Mouse (Mus musculus) granulocyte monocyte progenitor cell, adult 5-6 weeks (primary cell): ENCODE measurements around the gene Trappc4. TPM values are rescaled to one million over a fixed set of nuclear protein-coding genes. Genes with fewer than 3 reads are reported as not detected.
A peak's percentile ranks its signal among the peaks of the same experiment; 100 is the strongest.
"Not testable (repeated sequence)": the region's sequence is repeated elsewhere in the genome, so short reads cannot be mapped to it uniquely, and the experiment has no call there.

ENCODE experiments used
- ATAC-seq: replicated peaks from 2 replicates; pipeline ENCODE4 v1.8.0; 2016; ENCODE audit warnings: mild to moderate bottlenecking, moderate TSS enrichment, inconsistent platforms; ENCODE audit not compliant: poor library complexity, severe bottlenecking
- total RNA-seq, 2 experiments: library from RNA; stranded (forward) in 1 of 2; stranded (reverse) in 1 of 2; fragments of 200-712, 200-1000 nt in 1 of 2; fragments of >200 nt in 1 of 2; fragmentation: Nextera tagmentation in 1 of 2; gene quantifications; 2 replicates each; pipeline ENCODE4 v1.2.3; 2014 to 2017

The Trappc4 gene
- total RNA-seq (2014; fragmentation: Nextera tagmentation) = 52.2 and 78.5 TPM in 2 replicates
- total RNA-seq (2017) = 37.7 and 39.6 TPM in 2 replicates

DNA sequence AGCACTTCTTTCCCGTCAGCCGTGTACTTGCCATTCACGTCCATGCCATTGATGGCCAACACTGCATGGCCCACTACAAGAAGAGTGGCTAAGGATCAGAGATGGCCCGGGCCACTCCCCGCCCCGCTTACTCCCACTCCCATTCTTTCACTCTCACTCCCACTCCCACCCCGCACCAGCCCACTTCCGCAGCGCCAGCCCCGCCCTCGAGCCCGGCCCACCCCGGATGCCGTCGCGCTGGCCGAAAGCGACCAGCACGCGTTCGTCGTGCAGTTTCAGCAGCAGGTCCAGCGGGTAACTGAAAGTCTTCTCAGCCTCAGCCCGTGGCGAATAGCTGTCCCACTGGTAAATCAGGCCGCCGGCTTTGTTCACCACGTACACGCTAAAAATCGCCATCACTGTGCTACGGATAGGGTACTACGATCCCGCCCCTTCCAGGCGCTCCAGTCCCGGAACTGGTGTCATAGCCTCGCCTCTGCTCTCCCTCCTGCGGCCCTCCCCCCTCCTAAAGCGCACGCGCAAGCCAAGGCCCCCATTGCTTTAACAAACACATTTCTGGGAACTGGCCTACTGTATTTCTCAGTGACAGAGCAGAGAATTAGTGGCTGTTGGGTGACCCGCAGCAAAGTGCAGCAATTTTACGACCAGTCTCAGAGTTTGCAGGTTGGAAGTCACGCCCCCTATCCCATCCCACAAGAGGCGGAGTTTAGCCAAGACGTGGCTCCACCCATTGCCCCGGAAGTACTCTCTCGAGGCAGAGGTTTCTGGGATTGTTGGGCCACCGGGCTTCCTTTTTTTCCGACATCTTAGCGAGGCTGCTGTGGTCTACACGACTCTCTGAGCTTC, at the start of gene Trappc4, which contains the start of gene Rps25:
Gene Trappc4 (minus strand): TSS at position 695 of the 846 bp plus-strand sequence.
Gene Rps25 (plus strand): TSS at position 234 of the 846 bp plus-strand sequence.
- peak; percentile 87 for ATAC-seq

DNA sequence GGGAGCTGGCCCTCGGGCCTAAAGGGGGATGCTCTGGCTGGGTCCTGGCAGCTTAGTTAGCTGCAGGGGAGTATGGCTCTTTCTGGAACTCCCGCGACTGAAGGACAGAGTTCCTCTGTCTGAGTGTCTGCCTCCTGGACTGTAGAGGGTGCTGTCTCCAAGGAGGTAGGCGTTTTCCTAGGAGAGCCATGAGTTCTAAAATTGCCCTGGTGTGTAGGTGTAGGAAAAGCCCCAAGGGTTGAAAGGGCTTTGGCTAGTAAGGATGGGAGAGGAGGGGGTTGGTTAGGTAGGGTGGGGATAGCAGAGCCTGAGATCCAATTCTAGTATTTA, 47.5 kb upstream of the Trappc4 start, which contains the start of gene Upk2:
Gene Upk2 (minus strand): TSS at position 86 of the 330 bp plus-strand sequence.
- no peak for ATAC-seq

DNA sequence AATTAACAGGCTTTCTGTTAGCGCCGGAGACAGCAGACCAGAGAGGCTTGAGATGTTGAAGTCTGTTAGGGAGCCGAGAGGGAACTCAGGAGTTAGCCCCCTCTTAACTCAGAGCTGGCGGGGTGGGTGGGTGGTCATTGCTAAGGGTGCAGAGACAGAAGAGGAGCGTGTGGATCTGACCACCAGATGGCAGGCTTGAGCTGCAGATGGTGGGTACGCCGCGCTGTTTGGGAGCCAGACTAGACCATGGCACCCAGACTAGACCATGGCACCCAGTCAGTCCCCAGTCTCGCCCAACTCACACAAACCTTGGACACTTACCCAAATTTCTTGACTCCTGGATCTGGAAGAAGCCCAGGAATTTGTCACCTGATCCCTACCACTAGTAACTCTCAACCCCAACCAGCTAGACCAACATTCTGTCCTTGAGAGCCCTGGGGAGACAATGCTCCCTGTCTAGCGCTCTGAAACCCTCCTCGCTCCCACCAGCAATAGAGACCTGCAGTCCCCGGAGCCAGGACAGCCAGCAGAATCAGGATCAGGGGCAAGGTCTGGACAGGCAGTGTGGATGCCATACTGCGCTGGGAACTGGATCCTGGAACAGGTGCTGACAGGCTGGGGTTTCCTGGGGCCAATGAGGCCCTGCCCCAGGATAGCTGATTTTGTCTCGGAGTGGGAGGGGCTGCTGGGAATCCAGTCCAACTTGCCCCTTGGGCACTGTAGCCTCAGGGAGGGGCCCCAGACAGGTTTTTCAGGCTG, 46.9 kb upstream of the Trappc4 start:
- ATAC-seq = peak; percentile 96

DNA sequence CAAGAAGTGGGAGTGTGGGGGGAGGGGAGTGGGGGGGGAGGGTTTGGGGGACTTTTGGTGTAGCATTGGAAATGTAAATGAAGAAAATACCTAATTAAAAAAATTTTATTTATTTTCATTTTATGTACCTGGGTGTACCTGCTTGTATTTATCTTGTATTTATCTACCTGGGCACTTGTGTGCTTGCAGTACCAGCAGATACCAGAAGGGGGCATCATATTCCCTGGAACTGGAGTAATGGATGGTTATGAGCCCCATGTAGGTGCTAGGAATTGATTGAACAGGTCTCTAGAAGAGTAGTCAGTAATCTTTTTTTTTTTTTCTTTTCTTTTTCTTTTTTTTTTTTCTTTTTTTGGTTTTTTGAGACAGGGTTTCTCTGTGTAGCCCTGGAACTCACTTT, 43.0 kb upstream of the Trappc4 start:
- ATAC-seq = no peak

DNA sequence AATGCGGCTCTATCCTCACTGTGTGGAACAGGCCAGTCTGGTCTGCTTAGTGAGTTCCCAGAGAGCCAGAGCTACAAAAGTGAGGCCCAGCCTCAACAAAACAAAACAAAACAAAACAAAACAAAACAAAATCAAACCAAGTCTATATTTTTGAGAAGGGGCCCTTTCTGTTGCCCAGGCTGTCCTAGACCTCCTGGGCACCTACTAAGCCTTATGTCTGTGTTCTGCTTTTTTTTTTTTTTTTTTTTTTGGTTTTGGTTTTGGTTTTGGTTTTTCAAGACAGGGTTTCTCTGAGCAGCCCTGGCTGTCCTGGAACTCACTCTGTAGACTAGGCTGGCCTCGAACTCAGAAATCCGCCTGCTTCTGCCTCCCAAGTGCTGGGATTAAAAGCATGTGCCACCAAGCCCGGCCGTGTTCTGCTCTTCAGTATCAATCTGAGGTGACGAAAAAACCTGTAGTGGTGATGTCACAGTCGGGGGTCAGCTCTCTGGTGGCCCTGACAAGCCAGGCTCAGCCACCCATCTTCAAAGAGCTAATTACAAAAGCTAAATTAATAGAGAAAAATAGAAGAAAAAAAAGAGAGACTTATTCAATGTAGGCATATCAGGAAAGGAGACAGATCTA, 37.1 kb upstream of the Trappc4 start:
- ATAC-seq = not testable (repeated sequence)

DNA sequence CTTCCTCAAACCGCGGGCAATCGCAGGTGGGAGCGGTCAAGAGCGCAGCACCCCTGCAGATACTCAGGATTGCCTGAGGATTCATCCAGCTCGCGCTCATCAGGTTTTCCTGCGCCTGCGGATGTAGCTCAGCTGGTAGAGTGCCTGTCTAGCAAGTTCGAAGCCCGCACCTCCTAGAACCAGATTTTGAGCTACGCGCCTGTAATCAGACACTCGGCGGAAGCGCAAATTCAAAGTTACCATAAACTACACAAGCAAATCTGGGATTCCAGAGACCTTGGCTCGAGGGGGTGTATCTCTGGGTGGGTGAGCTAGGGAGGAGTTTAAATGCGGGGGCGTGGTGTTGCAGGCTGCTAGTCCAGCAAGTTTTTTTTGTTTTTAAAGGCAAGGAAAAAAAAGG, 33.6 kb upstream of the Trappc4 start, which contains the start of gene Foxr1:
Gene Foxr1 (minus strand): TSS at position 176 of the 400 bp plus-strand sequence.
- no peak for ATAC-seq

DNA sequence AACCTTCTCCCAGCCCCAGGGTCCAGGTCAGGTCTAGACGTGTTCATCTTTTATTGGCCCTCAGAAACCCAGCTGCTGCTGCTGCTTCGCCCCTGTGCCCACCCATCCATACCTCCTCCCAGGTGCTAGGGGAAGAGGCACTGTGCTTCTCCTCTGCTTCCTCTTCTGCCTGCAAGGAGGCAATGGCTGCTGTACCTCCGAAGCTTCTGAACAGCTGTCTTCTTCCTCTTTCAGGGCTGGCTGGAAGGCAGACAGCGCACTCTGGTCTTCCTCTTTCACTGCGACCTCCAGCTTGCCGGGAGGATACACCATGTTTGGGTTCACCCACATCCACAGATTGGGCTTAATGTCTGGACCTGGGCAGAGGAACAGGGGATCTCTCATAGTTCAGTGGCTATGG, 28.3 kb upstream of the Trappc4 start:
- peak; percentile 99 for ATAC-seq

DNA sequence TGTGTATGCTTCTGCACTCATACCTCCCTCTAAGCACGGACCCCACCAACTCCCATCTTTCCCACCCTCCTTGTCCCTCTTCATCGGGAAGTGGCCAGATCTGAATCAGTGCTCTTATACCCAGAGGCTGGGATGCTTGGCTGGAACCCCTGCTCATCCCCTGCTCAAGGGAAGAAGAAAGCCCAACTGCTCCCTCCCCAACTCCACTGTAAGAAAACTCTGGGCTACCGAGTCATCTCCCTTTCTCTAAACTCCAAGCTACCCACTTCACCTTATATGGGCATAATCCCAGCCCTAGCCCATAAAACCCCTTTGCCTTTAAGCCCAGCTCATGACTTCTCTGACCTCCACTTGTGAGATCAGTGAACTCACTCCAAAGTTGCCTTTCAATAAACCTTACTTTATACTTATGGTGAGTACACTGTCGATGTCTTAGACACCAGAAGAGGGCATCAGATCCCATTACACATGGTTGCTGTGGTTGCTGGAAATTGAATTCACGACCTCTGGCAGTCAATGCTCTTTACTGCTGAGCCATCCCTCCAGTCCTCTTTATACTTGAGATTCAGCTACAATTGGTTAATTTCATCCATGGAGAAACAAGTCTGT, 25.3 kb upstream of the Trappc4 start:
- no peak for ATAC-seq

DNA sequence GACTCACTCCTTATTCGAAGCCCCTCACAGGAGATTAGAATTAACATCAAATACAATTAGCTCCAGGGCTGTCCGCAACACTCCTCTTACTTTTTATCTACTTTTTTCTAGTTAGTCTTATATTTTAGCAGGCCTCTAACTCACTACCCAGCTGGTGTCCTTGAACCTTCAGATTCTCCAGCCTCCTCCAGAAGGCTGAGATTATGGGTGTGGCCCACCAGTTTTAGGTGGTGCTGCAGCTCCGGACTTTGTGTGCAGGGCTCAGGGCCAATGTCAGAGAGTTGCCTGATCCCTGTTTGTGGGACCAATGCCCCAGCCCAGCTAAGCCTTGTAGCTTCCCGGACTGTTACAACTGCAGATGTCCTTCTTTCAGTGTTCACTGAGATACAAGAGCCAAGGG, 16.2 kb upstream of the Trappc4 start:
- ATAC-seq = no peak

DNA sequence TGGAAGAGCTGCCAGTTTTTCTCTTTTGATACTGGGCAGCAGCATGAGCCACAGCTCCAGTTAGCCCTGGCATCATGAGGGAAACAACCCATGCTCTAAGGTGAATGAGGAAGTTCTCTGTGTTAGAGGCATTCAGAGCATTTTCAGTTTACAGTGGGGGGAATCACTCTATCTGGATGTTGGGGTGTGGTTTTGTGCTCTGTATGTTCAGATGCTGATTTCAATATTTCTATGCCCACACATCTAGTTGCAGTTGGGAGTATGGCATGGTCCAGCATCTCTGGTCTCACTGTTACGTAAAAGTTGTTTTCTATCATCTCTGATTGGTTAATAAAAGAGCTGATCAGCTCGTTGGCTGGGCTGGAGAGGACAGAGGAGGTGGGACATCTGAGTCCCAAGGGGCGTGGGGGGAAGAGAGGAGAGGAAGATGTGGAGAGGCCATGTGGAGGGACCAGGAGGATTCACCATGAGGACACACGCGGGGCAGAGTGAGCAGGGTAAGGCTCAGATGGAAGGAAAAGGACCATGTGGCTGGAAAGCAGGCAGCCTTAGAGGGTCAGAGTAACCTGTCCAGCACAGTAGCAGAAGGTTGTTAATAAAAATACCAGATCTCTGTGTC, 13.0 kb upstream of the Trappc4 start:
- ATAC-seq = peak; percentile 38

DNA sequence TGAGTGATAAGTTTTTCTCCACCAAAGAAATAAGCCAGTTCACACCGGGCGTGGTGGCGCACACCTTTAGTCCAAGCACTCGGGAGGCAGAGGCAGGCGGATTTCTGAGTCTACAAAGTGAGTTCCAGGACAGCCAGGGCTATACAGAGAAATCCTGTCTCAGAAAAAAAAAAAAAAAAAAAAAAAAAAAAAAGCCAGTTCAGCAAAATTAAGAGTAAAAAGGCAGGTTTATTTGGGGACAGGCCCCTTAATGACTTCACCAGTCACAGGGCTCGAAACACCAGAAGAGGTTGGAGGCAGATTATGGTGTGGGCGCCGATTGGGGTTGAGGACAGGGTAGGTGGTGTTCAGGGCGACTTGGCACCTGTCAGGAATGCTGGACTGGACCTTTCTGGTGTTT, 12.3 kb upstream of the Trappc4 start:
- not testable (repeated sequence) for ATAC-seq

DNA sequence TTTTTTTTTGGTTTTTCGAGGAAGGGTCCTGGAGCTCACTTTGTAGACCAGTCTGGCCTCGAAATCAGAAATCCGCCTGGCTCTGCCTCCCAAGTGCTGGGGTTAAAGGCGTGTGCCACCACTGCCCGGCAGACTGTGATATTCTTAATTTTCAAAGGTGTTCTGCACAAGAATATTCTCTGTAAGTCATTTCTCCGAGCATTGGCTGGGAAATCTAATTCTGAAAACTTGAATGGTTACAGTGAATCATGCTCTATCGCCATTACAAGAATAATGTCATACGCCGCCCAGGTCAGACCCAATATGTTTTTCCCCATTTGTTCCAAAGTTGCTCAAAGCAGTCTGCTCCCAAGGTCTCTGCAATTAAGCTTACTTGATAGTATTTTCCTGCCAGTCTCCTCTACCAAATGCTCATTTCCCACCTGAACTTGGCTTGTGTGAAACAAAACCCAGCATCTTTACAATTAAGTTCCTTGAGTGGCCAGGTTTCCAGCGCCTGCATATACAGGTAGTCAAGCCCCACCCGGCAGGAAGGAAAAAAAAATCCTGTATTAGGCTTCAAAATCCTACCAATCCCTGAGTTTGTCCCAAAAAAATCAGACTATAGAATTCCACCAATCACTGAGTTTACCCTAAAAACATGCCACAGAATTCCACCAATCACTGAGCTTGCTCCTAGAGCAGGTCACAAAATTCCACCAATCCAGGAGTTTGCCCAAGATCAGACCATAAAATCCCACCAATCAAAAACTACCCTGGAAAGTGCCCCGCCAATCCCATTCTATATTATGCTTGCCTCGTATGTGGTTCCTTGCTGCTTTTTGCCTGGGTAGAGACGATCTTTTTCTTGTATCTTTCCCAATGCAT, 11.4 kb upstream of the Trappc4 start, which contains the start of gene Ccdc84:
Gene Ccdc84 (minus strand): TSS at position 51 of the 867 bp plus-strand sequence.
- ATAC-seq = no peak

DNA sequence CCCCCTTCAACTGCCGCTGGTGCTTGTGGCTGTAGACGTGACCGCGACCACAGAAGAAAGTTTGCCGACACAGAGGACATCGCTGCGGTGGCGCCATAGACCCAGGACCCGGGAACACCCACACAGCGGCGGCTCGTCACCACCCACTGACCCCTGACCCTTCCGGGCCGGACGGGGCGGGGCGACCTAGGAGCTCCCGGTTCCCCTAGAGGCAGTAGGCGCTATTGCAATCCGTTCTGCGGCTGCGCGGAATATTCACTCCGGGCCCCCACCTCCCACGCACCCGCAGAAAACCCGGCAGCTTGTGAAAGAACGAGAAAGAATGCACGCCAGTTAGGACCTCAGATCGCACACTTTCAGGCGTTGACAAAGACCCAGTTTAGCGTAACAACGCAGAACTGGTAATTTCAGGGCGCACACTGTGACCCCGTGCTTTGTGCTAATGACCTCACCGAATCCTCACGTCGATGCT, 10.5 kb upstream of the Trappc4 start:
- ATAC-seq = peak; percentile 95

DNA sequence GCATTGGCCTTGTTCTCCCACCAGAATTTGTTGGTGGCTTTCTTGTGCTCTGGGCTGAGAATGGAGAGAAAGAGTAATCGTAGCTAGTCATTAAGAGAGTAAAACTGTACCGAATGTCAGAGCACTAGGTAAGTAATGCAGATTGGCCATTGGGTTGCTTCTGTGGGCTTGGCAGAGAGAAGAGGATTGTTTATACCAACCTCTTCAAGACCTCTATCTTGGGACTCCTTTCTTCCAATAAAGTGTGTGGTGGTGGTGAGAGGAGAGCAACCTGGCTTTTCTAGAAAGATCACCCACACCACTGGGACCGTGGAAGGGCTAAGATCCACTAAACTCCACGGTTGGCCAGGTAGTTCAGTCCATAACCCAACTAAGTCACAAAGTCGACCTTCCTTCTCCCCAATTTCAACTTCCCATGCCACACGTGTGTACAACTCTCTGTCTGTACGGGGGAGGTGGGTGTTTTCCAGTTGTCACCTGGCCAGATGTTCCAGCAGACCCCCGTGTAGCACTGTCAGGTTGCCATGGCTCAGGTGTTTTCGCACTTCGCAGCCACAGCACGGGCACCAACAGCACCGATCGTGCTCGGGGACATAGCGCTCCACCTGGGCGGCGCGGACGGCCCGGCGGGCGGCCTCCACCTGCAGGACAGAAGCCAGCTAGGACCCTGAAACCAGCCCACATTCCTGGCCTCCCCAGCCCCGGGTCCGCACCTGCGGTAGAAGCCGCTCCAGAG, 9.9 kb upstream of the Trappc4 start:
- no peak for ATAC-seq

DNA sequence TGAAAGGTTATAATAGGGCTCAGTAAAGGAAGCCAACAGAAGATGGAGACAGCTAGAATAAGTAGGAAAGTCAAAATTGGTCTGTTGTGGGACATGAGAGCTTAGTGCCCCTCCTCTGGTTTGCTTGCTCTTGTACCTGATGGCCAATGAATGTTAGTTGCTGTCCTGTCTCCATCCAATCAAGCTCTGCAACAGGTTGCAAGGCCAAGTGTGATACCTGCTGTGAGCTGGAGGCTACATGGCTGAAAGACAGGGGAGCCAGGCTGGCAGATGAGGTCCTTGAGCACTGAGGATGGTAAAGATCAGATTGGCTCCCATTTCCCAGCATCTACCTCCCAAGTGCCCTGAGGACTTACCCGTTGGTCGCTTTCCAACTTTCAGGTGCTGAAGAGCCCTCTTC, 5.4 kb upstream of the Trappc4 start:
- no peak for ATAC-seq

DNA sequence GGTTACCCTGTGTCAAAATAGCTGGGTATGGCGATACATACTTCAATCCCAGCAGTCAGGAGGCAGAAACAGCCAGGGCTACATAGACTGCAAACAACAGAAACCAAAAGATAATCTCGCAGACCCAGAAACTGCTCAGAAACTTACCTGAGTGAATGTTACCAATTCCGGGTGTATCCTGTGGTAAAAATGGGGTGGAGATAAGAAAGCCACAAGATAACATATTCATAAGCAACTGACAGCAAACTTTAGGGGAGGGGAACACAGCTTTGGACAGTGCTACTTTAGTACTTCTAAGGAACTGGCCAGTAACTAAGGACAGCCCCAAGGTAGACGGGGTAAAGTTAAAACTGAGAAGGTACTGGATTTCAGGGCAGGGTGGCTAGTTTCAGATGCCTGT, 4.9 kb upstream of the Trappc4 start:
- ATAC-seq = no peak

DNA sequence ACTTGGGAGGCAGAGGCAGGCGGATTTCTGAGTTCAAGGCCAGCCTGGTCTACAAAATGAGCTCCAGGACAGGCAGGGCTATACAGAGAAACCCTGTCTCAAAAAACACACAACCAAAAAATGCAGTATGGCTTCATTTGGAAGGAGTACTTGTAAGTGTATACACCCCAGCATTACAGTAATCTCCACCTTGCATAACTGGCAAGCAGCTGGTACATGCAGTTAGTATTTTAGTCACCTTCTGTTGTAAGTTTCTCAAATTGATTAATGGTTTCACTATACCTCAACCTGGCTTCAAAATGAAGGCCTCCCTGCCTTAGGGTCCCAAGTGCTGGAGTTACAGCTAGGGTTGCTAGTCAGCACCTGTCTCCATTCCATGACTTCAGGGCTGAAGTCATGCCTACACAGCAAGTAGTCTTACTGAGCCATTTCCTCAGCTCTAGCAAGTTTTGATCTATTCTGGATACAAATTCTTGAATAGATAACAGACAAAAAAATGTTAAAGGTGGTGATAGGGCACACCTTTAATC, 4.3 kb upstream of the Trappc4 start:
- no peak for ATAC-seq
